Mouse (Mus musculus): ENCODE data around the gene Dync1h1.
A peak's percentile ranks its signal among the peaks of the same experiment; 100 is the strongest.

The Dync1h1 gene

DNA sequence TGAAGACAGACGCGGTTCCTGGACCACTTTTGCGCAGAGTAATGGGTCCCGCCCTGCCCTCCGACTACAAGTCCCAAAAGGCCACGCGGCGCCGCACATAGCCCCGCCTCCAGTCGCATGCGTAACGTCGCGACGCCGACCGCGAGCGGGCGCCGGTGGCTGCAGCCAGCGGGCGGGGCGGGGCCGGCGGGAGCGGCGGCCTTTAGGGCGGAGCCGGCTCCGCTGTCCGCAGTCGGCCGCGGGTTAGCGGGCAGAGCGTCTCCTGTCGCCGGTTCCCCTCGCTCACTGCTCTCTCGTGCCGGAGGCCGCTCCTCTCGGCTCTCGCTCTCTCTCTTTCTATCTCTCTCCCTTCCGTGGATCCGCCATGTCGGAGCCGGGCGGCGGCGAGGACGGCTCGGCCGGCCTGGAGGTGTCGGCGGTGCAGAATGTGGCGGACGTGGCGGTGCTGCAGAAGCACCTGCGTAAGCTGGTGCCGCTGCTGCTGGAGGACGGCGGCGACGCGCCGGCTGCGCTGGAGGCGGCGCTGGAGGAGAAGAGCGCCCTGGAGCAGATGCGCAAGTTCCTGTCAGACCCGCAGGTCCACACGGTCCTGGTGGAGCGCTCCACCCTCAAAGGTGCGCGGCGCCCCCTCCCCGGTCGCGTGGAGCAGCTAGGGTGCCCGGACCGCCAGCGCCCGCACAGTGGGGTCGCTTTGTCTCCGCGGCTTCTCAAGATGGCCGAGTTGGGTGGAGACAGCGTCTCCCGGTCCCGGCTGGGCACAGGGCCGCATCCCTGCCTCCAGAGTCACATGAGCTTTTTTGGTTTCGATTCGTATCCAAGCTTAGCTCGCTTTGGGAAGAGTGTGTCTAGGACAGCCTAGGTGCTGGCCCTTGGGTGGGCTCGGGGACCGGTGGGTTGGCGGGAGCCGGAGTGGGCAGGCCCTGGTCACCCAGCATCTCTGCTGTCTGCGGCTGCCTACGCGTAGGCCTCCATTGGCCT lies at the start of gene Dync1h1:
Dync1h1 (plus strand) TSS at position 212 of the 978 bp plus-strand sequence.
- peak; percentile 67 for DNase-seq (ENCODE audit: low spot score)

DNA sequence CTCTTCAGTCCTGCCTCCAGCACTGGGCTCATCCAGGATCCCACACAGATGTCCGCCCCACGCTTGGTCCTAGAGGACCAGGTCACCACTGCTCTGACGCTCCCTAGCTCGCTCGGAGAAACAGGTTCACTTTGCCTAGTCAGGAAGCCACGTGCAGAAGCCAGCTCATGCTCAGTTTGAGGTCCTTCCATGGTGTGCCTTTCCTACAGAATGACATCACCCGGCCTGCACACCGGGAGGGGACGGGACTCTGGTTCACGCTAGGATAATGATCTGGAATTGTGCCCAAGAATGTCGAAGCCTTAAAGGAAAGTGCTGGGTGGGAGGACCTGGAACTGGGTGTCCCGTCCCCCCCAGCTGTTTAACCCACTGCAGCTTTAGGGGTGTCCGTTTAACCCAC lies 49.1 kb upstream of the Dync1h1 start:
- no peak for DNase-seq (ENCODE audit: low spot score)

DNA sequence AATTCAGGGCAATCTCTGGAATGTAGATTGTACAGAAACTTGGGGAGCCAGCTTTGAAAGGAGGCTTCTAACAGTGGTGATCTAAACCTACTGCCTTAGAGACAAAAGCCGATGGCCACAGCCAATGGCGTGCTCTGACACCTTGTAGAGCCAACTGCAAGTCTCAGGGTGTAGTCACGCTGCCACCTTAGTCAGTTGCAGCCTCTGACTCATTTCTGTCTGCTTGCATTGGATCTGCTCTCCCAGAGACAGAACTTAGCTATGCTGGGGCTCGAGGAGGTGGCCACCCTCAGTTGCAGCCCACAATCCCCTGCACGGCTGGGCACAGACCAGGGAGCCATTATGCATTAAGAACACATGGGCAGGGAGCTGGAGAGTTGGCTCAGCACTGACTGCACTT lies 47.9 kb upstream of the Dync1h1 start:
- DNase-seq (ENCODE audit: low spot score): no peak

DNA sequence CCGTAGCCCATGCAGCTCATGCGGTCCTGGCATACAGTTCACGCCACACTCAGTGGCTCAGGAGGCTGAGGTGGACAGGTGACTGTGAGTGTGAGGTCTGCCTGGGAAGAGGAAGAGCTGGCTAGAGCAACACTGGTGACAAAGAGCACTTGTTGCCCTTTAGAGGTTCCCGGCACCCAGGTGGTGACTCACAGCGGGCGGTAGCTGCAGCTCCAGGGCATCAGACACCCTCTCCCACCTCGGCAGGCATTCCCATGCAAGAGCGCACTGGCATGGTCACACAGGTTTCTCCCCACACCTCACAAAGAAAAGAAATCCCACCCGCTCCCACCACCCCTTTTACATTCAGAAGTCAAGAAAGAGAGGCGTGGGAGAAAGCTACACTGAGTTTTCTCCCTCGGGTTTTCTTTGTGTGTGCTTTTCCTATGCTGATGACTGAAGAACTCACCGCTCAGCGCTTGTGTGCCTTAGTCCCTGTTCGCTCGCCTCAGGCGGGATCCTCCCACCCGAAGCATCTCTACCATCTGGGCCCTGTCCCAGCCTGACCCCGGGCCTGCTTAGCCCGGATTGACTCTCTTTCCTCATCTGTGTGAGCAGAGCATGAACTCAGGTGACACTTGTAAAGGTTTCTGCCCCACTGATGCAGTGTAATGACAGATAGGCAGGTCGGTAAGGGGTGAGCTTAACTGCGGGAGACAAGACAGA lies 45.6 kb upstream of the Dync1h1 start:
- DNase-seq (ENCODE audit: low spot score): no peak

- DNase-seq (ENCODE audit: low spot score): no peak
These were observed 44.2 kb upstream of the Dync1h1 start for GRCm38 (mm10) chr12:110556861-110557628.

DNA sequence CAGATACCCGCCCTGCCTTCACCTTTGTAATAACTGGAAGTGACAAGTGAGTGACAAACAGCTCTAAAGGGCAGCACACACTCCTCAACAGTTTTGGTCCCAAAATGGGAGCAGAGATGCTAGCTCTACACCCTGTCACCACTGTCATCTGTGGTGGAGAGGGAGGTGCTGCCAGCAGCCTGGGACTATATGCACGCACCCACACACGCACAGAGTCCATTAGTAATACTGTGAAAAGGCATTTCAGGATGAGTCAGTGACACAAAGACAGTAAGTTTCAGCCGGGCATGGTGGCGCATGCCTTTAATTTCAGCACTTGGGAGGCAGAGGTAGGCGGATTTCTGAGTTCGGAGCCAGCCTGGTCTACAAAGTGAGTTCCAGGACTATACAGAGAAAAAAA lies 43.1 kb upstream of the Dync1h1 start:
- no peak for DNase-seq (ENCODE audit: low spot score)

- DNase-seq (ENCODE audit: low spot score): no peak
These were observed 37.9 kb upstream of the Dync1h1 start for GRCm38 (mm10) chr12:110563383-110563782.

GRCm38 (mm10) chr12:110564848-110565247 lies 36.4 kb upstream of the Dync1h1 start:
- no peak for DNase-seq (ENCODE audit: low spot score)

DNA sequence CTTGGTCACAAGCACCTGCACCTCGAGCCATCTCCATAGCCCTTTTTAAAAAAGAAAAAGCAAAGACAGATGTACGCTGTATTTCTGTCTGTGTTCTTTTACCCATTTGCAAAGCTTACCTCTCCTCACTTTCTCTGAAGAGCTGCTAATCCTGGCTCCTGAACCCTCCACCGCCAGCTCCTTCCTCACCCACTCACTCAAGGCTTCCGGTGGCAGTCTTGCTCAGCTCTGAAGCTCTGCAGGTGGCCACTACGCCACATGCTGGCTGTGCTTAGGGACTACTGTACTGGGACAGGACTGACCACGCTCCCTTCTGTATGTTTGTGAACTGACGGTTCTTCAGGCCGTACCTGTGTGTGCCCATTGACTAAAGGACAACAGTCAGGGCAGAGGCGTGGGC lies 34.9 kb upstream of the Dync1h1 start:
- no peak for DNase-seq (ENCODE audit: low spot score)

DNA sequence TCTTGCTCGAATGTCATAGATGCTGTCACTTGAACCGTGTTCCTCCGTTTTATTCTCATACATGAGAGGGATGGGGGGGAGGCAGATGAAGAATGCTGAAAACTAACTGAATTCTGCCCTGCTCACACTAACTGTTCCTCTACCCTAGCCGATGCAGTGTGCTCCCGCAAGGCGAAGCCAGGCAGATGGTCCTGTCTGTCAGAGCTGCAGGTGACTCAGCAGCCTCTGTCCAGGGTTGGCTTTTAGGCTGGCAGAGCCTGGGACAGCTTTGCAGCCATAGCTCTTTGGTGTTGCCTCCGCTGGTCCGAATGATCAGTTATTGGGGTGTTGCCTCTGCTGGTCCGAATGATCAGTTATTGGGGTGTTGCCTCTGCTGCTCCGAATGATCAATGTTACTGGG lies 30.2 kb upstream of the Dync1h1 start:
- DNase-seq (ENCODE audit: low spot score): no peak

- no peak for DNase-seq (ENCODE audit: low spot score)
These were observed 28.9 kb upstream of the Dync1h1 start for GRCm38 (mm10) chr12:110572351-110572750.

DNA sequence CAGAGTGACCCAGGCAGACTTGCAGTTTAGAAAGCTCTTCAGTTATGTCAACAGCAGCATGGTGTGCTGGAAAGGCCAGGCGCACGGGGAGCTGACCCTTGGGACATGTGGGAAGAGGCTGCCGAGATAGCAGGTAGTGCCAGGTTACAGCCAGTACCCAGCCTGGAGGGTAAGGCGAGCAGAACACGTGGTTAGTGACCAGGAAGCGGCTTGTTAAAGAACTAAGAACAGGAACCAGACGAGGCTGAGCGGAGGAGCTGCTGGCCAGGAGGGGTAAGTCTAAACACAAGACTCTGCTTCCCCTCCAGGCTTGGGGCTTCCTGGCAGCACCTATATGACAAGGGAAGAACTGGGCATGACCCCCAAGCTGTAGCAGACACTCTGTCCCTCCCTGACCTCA lies 27.6 kb upstream of the Dync1h1 start:
- no peak for DNase-seq (ENCODE audit: low spot score)

GRCm38 (mm10) chr12:110575926-110576325 lies 25.3 kb upstream of the Dync1h1 start:
- no peak for DNase-seq (ENCODE audit: low spot score)

DNA sequence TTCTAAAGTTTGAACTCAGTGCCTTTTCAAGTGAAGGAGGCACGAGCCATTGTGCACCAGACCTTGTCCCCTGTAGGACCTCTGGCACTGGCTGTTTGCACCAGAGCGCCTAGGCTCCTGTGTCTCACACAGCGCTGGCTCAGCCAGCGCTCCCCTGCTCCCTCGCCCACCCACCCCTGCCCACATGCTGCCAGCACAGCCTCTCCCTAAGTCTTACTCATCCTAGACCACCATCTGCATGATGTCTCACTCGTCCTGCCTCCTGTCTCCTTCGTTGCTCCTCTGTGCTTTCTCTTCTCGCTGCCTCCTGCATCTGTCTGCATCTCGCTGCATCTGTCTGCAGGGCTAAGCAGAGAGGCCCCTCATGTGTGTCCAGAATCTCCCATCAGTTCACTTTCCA lies 22.9 kb upstream of the Dync1h1 start:
- DNase-seq (ENCODE audit: low spot score): no peak

- no peak for DNase-seq (ENCODE audit: low spot score)
These were observed 12.6 kb upstream of the Dync1h1 start for GRCm38 (mm10) chr12:110588622-110589021.

DNA sequence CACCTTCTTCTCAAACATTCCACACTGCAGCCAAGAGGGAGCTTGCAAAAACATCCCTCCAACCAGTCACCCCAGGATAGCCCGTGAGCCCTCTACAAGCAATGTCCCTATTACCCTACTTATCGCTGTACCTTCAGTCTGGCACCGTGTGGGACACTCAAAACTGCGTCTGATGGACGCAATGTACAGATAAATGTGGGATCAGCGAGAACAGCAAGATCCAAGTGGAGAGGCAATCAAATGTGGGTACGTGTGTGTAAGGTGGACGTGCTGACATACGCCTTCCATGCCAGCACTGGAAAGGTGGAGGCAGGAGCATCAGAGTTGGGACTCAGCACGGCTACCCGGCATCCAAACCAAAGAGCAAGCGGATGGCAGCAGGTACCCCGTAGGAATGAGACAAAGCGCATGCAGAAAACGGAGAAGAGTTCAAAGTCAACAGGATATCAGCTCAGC lies 10.4 kb upstream of the Dync1h1 start:
- DNase-seq (ENCODE audit: low spot score): no peak

DNA sequence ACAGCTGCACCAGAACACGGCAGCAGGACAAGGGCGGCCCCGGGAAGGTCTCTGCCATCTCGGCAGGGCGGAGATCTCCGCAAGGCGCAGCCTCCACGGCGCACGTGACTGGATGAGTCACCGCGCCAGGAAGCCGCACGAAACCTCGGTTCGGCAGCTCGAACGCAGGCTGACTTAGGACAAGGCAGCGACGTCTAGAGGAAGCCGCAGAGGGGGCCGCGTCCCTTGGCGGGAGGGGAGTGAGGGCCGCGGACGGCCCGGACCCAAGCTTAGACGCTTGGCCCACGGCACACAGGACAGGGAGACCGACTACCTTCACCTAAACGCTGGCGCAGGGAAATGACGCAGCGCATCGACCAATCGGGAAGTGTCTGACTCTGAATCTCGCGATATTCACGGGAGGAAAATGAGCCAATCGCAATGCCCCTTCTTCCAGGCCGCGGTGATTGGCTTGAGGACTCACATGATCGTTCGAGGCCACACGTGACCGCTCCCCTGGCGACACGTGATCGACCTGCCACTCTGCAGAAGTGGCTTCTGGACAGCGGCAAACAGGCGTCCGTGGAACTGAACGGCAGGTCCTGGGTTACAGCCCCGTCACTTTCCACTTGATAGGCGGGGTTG lies 9.9 kb upstream of the Dync1h1 start:
- peak; percentile 98 for DNase-seq (ENCODE audit: low spot score)

DNA sequence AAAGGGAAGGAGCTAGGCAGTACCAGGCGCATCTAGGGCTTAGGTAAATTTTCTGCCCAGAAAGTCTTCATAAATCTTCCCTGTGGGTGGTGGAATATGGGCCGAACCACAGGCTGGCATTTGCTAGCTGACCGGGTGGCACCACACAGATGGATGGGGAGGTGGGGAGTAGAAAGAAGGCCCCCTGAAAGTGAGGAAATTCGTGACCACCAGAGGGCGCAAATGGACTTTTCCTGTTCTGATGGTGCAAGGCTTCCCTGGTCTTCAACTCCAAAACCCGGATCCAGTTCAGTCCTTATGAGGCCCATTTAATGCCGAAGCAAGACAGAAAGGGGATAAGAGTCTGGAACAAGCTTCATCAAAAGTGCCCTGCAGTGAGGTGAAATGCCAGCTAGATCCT lies 2.7 kb upstream of the Dync1h1 start:
- DNase-seq (ENCODE audit: low spot score): no peak

- no peak for DNase-seq (ENCODE audit: low spot score)
These were observed 1.5 kb upstream of the Dync1h1 start for GRCm38 (mm10) chr12:110599791-110600190.

DNA sequence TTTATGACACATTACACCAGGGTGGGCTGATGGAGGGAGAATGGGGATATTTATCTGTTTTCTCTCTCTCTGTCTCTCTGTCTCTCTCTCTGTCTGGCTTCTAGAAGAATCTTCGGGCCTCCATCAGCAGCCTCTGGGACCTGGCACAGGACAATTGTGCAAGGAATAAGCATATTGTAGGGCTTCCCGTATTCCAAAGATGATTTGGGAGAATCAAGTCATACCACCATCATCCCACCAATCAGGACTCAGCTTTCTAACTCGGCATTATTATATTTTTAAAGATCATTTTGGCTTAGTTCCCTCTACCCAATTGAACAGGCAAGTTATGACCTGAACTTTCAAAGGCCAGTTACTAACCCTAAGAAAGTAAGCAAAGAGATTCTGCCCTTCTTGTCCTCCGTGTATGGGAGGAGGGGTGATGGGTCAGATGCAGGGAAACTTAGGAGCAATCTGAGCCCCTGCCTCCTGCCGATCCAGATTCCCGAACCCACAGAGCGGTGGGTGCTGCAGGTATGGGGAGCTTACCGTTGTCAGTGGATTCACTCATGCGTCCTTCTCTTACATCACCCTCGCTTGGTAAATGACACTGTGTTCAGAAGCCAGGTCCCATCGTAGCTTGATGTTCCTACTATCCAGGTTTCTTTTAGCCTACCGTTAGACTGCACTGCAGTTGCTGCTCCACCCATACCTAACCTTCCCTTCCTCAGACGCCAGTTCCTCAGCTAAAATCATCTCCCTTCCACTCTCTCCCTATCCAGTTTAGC lies 844 bp upstream of the Dync1h1 start:
- DNase-seq (ENCODE audit: low spot score): no peak

GRCm38 (mm10) chr12:110606161-110606560 lies 4.9 kb downstream of the Dync1h1 start:
- DNase-seq (ENCODE audit: low spot score): no peak

Data from ovary, postnatal 10 days (tissue).